Mouse (Mus musculus) ES-Bruce4 (cell line): Measurements from ENCODE around the gene Ankmy2.

Experiments used
- CTCF ChIP-seq: IDR thresholded peaks from one replicate; pipeline ENCODE4 v1.8.1; 2011; ENCODE audit warnings: low read depth, low read length
- EP300 ChIP-seq: IDR thresholded peaks from 2 replicates; pipeline ENCODE4 v1.6.1; 2011; ENCODE audit warnings: low read depth, low read length; ENCODE audit not compliant: insufficient read depth
- POLR2A ChIP-seq: IDR thresholded peaks from one replicate; pipeline ENCODE4 v1.8.1; 2011; ENCODE audit warnings: low read length; ENCODE audit not compliant: insufficient read depth

DNA sequence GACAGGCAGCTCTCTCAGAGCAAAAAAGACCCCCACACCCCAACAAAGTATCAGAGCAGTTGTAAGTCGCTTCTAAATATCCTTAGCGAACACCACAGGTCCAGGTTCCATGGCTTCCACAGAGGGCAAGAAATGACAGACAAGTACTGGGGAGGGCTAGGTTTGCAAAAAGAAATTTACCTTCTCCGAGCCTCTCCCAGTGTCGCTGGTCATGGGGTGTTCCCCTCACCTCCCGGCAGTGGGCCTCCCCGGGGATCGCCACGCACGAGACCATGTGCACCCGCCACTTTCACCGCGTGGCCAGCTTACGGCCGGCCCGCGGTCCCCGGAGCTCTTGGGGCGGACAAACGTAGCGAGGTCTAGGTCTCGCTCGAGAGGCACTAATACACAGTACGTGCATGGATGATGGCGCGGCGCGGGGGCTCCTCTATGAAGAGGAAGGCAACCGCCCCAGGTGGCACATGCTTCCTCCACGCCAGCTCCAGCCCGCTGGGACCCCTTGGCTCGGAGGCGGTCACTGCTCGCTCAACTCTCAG lies 745 bp upstream of the Ankmy2 start:
- TF ChIP-seq POLR2A (no peak), CTCF (no peak), EP300 (no peak)
